Comparison of ENCODE assay signal across 25 mouse cellular contexts in the genomic region with DNA sequence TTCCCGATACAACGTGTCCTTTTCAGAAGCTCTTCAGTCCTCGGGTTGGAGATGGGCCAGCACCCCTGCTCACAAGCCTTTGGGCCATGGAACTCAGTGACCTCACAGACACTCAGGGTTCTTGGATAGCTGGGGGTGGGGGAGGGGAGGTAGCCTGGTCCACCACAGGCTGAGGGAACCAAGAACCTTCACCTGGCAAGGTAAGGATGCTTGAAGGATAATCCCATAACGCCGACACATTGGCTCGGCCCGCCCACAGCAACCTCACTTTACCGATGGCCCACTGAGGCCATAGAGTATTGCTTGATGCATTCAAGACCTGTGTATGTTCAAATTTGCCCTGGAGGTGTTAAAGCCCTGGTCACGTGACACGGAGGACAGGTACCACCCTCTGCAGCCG. TPM values are rescaled to one million over a fixed set of nuclear protein-coding genes. Genes with fewer than 3 reads are reported as not detected.
DNase-seq lines count a peak whose midpoint lies in the region; ATAC-seq and TF ChIP-seq lines count a peak whose summit lies in the region.
"Had no signal": no experiment of that assay in that cellular context is flagged by ENCODE, and none has a peak within 500 bp of the region (broad histone marks: within the 10 kb centered on the region; RNA-seq: fewer than 3 reads in every experiment).

TSS of gene Spaca4 (minus strand) at position 101 of the 400 bp plus-strand sequence.

- TF ChIP-seq CTCF in testis, adult 2 months (IDR thresholded peaks at IDR 0.05; ENCODE audit: control insufficient read depth, insufficient read depth, insufficient replicate concordance, low read depth, low read length): no peak
- no peak for TF ChIP-seq CTCF in thymus, adult 2 months (IDR thresholded peaks at IDR 0.05; ENCODE audit: borderline replicate concordance, control insufficient read depth, extremely low read depth, insufficient read depth, low read length, poor library complexity)

- H3K27me3 ChIP-seq in testis, adult 2 months (ENCODE audit: control insufficient read depth, insufficient read depth, low read length): no peaks in the 10 kb centered on the region
- no peaks in the 10 kb centered on the region for H3K27me3 ChIP-seq in intestine, embryonic 16.5 days (replicated peaks; ENCODE audit: control insufficient read depth, insufficient read depth, low read length)
- no peaks in the 10 kb centered on the region for H3K27me3 ChIP-seq in stomach, embryonic 14.5 days (ENCODE audit: control insufficient read depth, insufficient read depth, low read length)
- no peaks in the 10 kb centered on the region for H3K27me3 ChIP-seq in thymus, adult 2 months (ENCODE audit: control insufficient read depth, insufficient read depth, low read length)
- H3K27me3 ChIP-seq: forebrain, embryonic 13.5 days; hindbrain, embryonic 12.5 days; kidney, embryonic 15.5 days; limb, embryonic 15.5 days; megakaryocyte, embryonic 14.5 days; midbrain, embryonic 13.5 days had no signal

- H3K36me3 ChIP-seq in testis, adult 2 months (ENCODE audit: control insufficient read depth, insufficient read depth, low read length): no peaks in the 10 kb centered on the region
- H3K36me3 ChIP-seq in intestine, embryonic 16.5 days (ENCODE audit: control insufficient read depth, insufficient read depth, low read length): peaks cover 19% of the 10 kb centered on the region
- peaks cover 36% of the 10 kb centered on the region for H3K36me3 ChIP-seq in stomach, embryonic 14.5 days (ENCODE audit: control insufficient read depth, insufficient read depth, low read length)
- H3K36me3 ChIP-seq in thymus, adult 2 months (ENCODE audit: control insufficient read depth, insufficient read depth, low read length): peaks cover 4% of the 10 kb centered on the region

- TF ChIP-seq POLR2A in testis, adult 2 months (IDR thresholded peaks at IDR 0.05; ENCODE audit: control insufficient read depth, low read depth, low read length): peak; percentile 79; the same call in 1 of the 2 replicates
- TF ChIP-seq POLR2A in thymus, adult 2 months (IDR thresholded peaks at IDR 0.05; ENCODE audit: control insufficient read depth, extremely low read depth, insufficient read depth, low read length, poor library complexity): no peak

- WGBS in intestine, embryonic 16.5 days: 92% methylated on average over 11 of the region's 11 CpGs
- WGBS in stomach, embryonic 14.5 days: 88% methylated on average over 11 of the region's 11 CpGs
- WGBS in thymus, adult 2 months: 98% methylated on average over 11 of the region's 11 CpGs

- H3K9ac ChIP-seq in intestine, embryonic 16.5 days (ENCODE audit: low read depth, low read length): peak within 1 kb of the TSS; percentile 35; the same call in 1 of the 2 replicates
- H3K9ac ChIP-seq in stomach, embryonic 14.5 days (replicated peaks; ENCODE audit: low read depth, low read length): no peak within 1 kb of the TSS
- H3K9ac ChIP-seq: forebrain, embryonic 13.5 days; hindbrain, embryonic 12.5 days; kidney, embryonic 15.5 days; limb, embryonic 15.5 days; liver, embryonic 14.5 days; lung, embryonic 14.5 days; midbrain, embryonic 13.5 days had no signal

- no peak for ATAC-seq in intestine, embryonic 16.5 days
- ATAC-seq in stomach, embryonic 14.5 days (ENCODE audit: insufficient number of reproducible peaks, insufficient read depth, low FRiP score, low read depth): no peak
- ATAC-seq in cerebellum, adult (ENCODE audit: insufficient number of reproducible peaks, low FRiP score, low TSS enrichment): no peak
- ATAC-seq: forebrain, embryonic 13.5 days; midbrain, embryonic 13.5 days had no signal

- H3K9me3 ChIP-seq in intestine, embryonic 16.5 days (ENCODE audit: control insufficient read depth, low read length): no peaks in the 10 kb centered on the region
- no peaks in the 10 kb centered on the region for H3K9me3 ChIP-seq in stomach, embryonic 14.5 days (ENCODE audit: control insufficient read depth, low read depth, low read length)
- H3K9me3 ChIP-seq: forebrain, embryonic 13.5 days; hindbrain, embryonic 12.5 days; kidney, embryonic 15.5 days; limb, embryonic 15.5 days; megakaryocyte, embryonic 14.5 days; midbrain, embryonic 13.5 days had no signal

- no peak for DNase-seq in testis, postnatal 14 days (ENCODE audit: low spot score)
- no peak for DNase-seq in thymus, adult 2 months
- no peak for DNase-seq in kidney, adult 11 months
- DNase-seq: B cell, adult 2 months; cerebellum, adult 11-12 months; gastrocnemius, adult 2 months; kidney, postnatal 36 days; layer of hippocampus, postnatal 36 days; lung, embryonic 14.5 days; lung, postnatal 36 days; thymus, adult 18-20 months had no signal

- peak within 1 kb of the TSS; percentile 51 for H3K27ac ChIP-seq in testis, adult 2 months (ENCODE audit: control insufficient read depth, insufficient read depth, low read depth, low read length)
- peak within 1 kb of the TSS; percentile 79 for H3K27ac ChIP-seq in intestine, embryonic 16.5 days (ENCODE audit: low read length)
- peak within 1 kb of the TSS; percentile 56; the same call in 1 of the 2 replicates for H3K27ac ChIP-seq in stomach, embryonic 14.5 days (ENCODE audit: low read length)
- no peak within 1 kb of the TSS for H3K27ac ChIP-seq in thymus, adult 2 months (ENCODE audit: control insufficient read depth, insufficient read depth, low read length)
- H3K27ac ChIP-seq: forebrain, embryonic 13.5 days; gastrocnemius, adult 2 months; hindbrain, embryonic 12.5 days; kidney, embryonic 15.5 days; limb, embryonic 15.5 days; liver, embryonic 14.5 days; midbrain, embryonic 13.5 days had no signal

- H3K4me1 ChIP-seq in testis, adult 2 months (ENCODE audit: control insufficient read depth, insufficient read depth, low read length): peaks cover 3% of the 10 kb centered on the region
- H3K4me1 ChIP-seq in intestine, embryonic 16.5 days (ENCODE audit: control insufficient read depth, insufficient read depth, low read length): peaks cover 35% of the 10 kb centered on the region
- H3K4me1 ChIP-seq in stomach, embryonic 14.5 days (ENCODE audit: control insufficient read depth, insufficient read depth, low read length): peaks cover 5% of the 10 kb centered on the region
- H3K4me1 ChIP-seq in thymus, adult 2 months (replicated peaks; ENCODE audit: control insufficient read depth, insufficient read depth, low read length): peaks cover under 1% of the 10 kb centered on the region; the same call in 1 of the 2 replicates

- peak within 1 kb of the TSS; percentile 80 for H3K4me3 ChIP-seq in testis, adult 2 months (ENCODE audit: control insufficient read depth, low read depth, low read length)
- H3K4me3 ChIP-seq in intestine, embryonic 16.5 days (ENCODE audit: low read length): no peak within 1 kb of the TSS
- no peak within 1 kb of the TSS for H3K4me3 ChIP-seq in stomach, embryonic 14.5 days (ENCODE audit: low read depth, low read length)
- H3K4me3 ChIP-seq in thymus, adult 2 months (ENCODE audit: control insufficient read depth, insufficient read depth, low read length): no peak within 1 kb of the TSS
- H3K4me3 ChIP-seq: forebrain, embryonic 13.5 days; gastrocnemius, adult 2 months; hindbrain, embryonic 12.5 days; kidney, embryonic 15.5 days; limb, embryonic 15.5 days; megakaryocyte, embryonic 14.5 days; midbrain, embryonic 13.5 days had no signal

- no peak within 1 kb of the TSS for H3K4me2 ChIP-seq in intestine, embryonic 16.5 days (ENCODE audit: low read depth, low read length)
- no peak within 1 kb of the TSS for H3K4me2 ChIP-seq in stomach, embryonic 14.5 days (replicated peaks; ENCODE audit: low read depth, low read length)
- H3K4me2 ChIP-seq: forebrain, embryonic 13.5 days; hindbrain, embryonic 12.5 days; kidney, embryonic 15.5 days; limb, embryonic 15.5 days; lung, embryonic 14.5 days; midbrain, embryonic 13.5 days had no signal

RNA-seq across cellular contexts. Expression of gene Spaca4, which starts in this region (rescaled TPM):
- polyA plus RNA-seq in testis, adult 2 months (2012; rRNA removed): 589 and 614 TPM in 2 replicates
- polyA plus RNA-seq in intestine, embryonic 16.5 days (2015; fragmentation: Nextera tagmentation; extraction: Ambion mirVana): 0.86 and 1.0 TPM in 2 replicates
- 0.38 TPM in 1 of 2 replicates, not detected in the other for polyA plus RNA-seq in stomach, embryonic 14.5 days (2014; fragmentation: Nextera tagmentation; extraction: Ambion mirVana)
- polyA plus RNA-seq in thymus, adult 2 months (2012; rRNA removed): not detected in 2 replicates
- polyA plus RNA-seq: embryonic facial prominence, embryonic 14.5 days; forebrain, embryonic 13.5 days; heart, postnatal 0 days; hindbrain, embryonic 12.5 days; kidney, embryonic 15.5 days; limb, embryonic 15.5 days; liver, embryonic 14.5 days; lung, embryonic 14.5 days; midbrain, embryonic 13.5 days; urinary bladder, adult 2 months had no signal

Comparison
In these comparisons a context has a peak if more than half of its experiments do, and no peak if none do; other contexts are left out.
1. RNA of gene Spaca4 (polyA plus RNA-seq): 589 to 614 TPM in testis, adult 2 months; 0.86 to 1.0 TPM in intestine, embryonic 16.5 days, 0.38 TPM in stomach, embryonic 14.5 days and not detected in thymus, adult 2 months; every median in the first group is over 100 times any median in the second.